Mouse (Mus musculus) MN1 (cell line): ENCODE results near the gene AI464131.

Experiments
- DNase-seq: peaks from one replicate; pipeline ENCODE4 v3.0.0-alpha.2; 2016; ENCODE audit warnings: low spot score

The AI464131 gene

DNA sequence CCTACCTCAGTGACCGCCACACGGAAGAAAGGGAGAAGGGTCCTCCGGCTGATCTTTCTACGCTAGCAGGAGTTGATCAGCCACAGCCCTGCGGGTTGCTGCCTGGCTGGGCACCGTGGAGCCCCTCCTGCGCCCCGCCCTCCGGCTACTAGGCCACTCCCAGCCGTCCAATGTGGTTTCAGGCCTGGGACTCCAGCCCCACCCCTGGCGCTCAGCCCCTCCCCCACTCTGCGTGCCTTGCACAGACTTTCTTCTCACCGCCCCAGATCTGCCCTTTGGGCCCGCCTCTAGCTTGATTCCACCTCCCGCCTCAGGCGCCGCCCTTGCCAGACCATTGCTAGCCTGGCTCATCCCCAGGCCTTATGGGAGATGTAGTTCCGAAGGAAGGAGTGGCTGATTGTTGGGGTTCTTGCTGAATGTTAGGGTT is at the start of gene AI464131:
AI464131 (minus strand) TSS at position 91 of the 427 bp plus-strand sequence.
- peak; percentile 96 for DNase-seq

DNA sequence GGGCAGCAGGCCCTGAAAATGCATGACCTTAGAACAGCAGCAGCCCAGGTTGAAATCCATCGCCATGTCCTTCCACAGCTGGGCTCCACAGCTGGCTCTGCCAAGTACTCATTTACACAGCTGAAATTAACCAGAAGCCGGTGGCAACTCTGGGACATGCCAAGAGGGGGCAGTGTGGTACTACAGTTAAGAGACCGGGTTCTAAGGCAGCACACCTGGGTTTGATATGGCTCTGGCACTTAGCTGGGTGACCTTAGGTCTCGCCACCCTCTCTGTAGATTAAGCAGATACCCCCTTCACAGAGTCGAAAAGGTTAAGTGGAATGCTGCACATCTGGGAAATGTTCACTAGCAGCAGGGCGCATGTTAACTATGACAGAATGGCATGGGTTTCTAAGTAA is 49.7 kb upstream of the AI464131 start:
- DNase-seq, result peak; percentile 87

DNA sequence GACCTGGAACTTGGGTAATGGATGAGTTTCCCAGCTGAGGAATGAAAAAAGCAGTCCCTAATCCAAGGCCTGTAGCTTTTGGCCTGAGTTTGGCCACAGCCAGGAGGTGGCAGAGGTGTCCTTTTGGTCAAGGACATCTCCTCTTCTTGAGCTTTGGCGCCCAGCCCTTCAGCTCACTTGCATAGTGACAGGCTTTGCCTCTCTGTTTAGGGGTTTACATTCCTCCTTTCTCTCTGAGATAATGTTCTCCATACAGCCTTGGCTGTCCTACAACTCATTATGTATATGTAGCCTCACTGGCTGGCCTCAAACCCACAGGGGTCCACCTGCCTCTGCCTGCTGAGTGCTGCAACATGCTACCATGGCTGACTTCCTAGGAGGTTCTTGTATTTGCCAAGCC is 44.2 kb upstream of the AI464131 start:
- no peak for DNase-seq

DNA sequence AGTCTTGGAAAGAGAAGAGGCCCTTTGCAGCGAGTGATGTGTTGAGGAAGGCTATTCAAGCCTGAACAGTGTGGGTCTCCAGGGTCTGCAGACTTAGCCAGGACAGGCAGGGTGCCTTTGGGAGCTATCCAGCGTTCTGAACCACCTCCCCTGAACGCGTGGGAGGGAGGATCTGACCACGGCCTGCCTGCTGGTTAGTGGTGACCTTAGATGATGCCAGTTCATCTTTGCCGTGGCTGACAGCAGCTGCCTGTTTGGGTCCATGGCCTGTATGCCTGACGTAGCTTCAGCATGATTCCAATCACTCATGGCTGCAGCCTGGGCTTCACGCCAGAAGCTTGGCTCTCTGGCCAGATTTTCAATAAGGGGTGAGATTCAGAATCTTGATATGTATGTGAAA is 43.1 kb upstream of the AI464131 start:
- DNase-seq, result peak; percentile 77

DNA sequence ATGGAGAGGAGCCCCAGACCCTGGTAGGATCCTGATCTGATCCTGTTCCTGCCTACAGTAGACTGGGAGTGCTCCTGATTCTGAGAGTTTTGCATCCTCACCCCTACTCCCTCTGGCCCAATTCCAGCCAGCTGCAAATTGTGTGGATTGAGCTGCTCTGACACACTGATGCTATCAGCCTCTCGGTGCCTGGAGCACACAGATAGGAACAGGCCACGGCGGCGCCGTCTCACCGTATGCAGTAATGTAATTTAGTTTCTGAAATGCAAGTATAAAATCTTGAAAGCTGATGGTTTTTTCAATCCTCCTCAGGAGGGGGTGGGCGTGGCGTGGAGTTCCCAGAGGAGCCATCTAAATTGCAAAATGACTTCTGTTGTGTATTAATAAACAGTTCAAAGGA is 39.3 kb upstream of the AI464131 start:
- peak; percentile 87 for DNase-seq

DNA sequence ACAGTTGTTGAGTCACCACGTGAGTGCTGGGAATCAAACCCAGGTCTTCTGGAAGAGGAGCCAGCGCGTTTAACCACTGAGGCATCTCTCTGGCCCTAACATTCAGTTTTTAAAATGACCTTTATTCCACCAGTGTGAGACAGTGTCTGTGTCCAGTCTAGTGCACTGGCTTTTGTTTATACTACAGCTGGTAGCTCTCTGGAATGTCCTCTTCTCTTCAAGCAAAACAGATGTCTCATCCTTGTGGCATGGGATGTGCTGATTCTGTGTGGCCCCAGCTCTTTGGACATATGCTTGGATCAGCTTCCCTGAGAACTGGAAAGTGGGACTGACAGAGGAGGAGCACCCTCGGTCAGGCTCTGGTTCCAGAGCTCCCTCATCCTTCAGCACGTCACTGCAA is 32.0 kb upstream of the AI464131 start:
- no peak for DNase-seq

DNA sequence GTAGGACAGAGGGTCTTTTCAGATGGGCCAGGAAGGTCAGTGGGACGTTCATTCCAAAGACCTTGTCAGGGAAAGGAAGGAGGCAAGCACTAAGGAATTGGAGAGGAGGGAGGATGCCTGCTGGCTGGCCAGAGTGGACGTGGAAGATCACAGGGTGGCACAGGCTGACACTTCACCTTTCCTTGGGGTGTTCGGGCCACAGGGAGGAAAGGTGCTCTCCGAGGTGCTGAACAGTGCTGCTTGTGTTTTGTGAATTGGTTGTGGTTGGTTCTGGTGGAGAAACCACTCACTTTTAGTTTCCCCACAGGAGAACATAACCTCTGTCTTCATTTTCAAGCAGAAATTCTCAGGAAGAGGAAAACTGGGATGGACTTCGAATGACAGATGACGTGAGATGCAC is 29.5 kb upstream of the AI464131 start:
- DNase-seq, result no peak

DNA sequence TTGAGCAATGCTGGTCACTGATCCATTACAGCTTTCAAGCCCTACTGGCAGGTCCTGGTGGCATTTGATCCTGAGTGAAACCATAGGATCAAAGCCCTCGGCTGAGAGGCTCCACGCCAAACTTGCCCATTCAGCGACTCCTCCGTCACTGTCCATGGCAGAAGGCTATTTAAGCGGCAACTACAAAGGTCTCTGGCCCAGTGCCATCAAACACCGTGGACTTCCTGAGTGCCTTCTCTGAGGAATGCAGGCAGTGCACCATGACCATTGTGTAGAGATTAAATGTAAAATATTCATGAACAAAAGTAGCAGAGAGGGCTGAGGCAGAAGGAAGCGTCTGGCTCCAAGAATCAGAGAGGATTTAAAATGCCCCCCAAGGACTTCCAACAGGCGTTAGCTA is 25.1 kb upstream of the AI464131 start:
- DNase-seq, result peak; percentile 44

DNA sequence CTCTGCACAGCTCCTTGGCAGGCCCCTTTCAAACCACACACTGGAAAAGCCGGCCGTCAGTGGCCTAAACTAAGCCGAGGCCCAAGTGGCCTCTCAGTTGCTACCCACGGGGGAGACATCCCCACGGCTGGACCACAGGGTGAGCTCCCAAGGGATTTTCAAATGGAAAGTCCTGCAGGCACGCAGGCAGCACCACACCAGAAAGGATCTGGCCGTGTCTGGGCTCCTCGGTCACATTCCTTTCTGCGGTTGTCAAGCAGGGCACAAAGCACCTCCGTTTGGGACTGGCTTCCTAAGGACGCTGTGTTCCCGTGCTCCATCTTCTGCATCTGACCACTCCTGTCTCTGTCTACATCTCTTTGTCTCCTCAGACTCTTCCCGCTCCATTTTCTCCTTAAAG is 24.2 kb upstream of the AI464131 start:
- DNase-seq, result no peak

DNA sequence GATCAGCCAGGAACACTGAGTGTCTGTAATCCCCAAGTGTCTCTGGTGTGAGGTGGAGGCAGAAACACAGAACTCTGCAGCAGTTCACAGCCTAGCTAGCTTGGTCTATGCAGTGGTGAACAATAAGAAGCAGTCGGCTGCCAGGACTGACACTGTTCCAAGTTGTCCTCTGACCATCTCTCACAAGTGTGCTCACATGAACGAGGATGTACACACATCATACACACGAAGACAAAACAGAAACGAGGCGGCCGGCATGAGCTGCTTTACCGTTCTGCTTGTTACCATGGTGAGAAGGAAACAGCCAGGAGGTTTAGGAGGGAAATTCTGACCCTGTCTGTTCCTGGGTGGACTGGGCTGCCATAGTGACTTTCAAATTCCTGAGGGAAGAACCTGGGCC is 23.7 kb upstream of the AI464131 start:
- DNase-seq, result no peak

DNA sequence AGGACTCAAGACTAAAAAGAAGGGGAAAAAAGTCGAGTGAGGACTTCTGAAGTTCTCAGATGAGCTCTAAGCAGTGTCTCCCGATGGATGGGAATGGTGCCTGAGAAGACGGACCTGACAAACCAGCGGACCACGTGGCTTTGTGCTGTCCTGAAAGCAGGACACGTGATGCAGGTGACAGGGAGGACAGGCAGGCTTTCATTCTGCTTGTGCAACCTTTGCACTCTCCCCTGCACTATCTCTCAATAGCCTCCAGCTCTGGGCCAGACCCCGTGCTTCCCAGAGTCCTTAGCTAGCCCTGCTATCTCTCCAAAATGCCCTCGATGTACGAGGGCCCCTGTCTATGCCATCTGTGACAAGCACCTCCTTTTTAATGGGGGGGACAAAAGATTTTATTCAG is 22.0 kb upstream of the AI464131 start:
- no peak for DNase-seq

DNA sequence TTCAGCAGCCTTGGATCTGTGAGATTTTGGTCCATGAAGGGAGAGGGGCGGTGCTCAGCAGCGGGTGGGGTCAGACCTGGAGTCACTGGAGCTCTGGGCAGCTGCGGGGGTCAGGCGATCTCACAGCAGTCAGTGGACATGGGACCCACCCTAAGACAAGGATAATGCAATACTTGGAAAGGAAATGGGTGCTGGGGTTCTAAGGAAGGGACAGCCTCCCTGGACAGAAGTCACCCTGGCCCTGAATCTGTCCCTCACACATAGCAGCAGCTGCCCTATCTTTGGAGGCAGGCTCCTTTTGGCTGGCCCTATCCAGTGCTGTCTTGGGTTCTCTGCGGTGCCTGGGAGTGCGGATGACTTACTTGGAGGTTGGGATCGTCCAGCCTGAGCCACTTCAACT is 21.0 kb upstream of the AI464131 start:
- DNase-seq, result no peak

DNA sequence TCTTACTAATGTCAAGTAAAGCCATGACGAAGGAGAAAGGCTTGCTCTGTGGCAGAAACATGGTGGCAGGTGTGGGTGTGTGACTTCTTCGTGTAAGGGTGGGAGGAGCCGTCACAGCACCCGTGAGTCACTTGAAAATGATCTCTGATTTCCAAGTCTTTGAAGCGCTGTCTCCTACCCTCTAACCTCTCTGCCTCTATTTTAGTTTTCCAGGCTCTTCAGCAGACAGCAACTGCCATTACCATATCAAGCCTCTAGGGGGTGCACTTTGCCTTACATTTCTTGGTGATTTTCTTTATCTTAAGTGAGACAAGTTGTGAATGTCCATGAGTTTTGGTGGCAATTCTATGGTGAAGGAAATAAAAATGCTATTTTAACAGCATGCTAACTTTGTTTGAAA is 19.9 kb upstream of the AI464131 start:
- DNase-seq, result peak; percentile 60

DNA sequence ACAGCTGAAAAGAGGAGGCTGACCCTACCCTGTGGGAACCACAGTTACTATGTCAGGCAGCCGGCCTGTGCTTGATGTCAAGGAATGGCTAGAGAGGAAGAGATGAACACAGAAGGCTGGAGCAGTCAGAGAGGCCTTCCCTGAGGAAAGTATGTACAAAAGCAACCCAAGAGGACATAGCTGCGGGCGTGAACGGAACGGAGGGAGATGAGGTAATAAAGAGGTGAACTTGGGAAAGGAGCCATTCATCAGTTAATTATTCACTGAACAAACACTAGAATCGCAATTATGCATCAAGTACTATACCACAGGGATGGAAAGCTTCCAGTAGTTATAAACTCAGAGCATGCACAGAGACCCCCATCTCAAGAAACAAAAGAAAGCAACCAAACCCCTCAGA is 19.3 kb upstream of the AI464131 start:
- no peak for DNase-seq

DNA sequence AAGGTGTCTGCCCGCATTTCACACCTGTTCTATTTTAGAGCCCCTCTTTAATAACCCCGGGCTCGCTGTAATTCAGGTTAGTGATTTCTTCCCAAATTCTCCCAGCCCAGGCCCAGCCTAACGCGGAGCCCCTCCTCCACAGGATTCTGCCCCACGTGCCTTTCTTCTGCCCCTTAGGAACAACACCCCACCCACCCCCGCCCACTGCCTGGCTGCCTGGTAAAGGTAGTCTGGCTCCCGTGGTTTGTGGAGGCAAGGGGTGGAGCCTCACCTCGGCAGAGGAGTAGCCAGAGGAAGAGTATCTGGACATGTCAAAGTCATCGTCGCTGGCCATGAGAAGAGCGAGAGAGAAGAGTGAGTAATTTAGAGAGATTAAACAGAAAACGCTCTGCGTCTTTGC is 17.8 kb upstream of the AI464131 start:
- DNase-seq, result no peak

DNA sequence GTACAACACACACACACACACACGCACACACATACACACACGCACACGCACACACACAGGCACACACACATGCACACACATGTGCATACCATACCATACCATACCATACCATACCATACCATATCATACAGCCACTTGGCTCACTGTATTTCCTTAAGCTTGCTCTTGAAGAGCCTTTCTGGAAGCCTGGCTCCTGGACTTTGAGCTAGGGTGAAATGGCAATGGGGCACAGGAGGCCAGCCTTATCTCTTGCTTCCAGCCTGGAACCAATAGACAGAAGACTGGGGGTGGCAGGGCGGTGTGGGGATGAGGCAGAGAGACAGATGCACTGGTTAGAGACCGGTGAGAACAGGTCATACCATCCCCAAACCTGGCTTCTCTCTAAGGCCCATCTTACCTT is 16.3 kb upstream of the AI464131 start:
- no peak for DNase-seq

DNA sequence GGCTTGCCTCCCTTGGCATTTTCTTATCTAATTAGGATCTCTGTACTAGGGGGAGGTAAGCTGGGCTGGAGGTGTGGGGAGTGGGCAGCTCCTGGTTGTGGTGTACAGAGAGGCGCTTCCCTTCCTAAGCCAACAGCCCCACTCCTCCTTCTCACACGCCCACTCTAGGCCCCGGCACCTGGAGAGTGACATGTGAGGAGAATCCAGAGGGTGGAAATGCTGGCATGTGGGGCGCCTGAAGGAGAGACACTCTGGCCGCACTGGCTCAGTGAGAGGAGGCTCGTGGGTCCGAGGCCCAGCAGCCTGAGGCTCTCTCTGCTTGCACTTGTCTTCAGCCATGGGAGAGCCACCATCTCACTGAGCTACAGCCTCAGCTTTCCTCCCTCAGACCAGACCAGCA is 15.5 kb upstream of the AI464131 start:
- DNase-seq, result no peak

DNA sequence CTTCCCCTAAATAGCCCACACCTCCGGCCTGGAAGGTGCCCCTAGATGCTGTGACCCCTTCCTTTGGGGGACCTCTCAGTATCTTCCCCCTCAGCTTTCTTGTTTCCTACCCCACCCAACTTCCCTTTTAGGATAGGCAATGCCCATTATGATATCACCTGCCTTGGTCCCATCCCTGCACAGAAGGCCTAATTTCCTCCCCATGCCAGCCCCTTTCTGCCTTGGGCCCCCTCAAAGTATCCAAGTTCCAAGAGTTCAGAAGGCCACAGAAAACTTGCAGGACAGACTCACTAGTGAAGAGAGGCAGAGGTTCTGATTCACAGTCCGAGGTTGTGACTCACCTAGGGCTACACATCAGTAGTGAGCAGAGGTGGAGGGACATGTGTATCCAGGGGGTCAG is 14.4 kb upstream of the AI464131 start, which contains the start of gene 1110017D15Rik:
1110017D15Rik (minus strand) TSS at position 101 of the 400 bp plus-strand sequence.
- DNase-seq, result no peak

DNA sequence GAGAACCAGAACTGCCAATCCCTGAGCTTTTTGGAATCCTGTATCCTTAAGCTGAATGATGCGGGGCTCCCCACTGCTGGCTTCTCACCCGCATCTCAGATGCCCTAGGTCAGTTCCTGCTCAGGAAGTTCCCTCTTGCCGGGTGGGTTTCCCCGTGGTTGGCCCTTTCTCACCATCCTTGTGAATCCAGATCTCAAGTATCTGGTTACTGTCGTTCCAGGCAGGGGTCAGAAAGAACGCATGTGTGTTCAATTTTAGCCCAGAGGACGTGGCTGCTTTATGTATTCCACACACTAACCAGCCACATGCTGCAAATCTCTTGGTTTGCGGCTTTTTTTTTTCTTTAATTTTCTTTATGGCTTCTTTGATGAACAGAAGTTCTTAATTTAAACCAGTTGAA is 10.8 kb upstream of the AI464131 start:
- DNase-seq, result no peak

DNA sequence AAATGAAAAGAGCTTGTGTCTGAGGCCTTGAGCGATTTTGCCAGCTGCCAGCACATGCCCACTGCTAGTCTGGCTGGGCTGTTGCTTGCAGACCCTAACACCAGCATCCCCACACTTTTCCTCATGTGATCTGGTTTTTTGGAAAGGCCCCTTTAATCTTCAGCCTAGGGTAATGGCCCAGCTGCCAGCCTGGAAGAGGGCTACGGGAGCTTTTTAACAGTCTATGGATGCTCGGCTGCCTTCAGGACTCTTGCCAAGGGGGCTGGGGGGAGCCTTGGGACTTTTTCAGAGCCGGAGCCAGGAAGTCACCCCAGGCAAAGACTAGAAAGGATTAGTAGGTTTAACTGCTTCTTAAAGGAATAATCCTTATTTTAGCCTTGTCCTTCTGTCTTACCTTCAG is 10.4 kb upstream of the AI464131 start:
- no peak for DNase-seq

DNA sequence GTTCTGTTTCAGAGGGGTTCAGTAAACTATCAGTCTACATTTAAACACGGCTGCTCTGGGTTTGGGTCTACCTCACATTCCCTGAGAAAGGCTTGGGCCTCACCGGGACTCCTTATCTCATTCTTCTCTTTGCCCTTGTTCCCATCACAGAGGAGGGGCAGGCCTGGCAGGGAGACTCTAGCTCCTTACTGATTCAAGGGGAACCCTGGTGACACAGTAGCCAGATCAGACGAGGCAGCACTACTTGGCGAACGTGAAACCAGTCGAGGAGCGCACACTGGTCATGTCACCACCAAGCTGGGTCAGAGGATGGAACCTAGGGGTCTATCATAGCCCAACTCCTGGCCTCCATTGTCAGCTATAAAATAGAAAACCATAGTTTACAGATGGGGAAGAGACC is 5.1 kb upstream of the AI464131 start:
- DNase-seq, result no peak

DNA sequence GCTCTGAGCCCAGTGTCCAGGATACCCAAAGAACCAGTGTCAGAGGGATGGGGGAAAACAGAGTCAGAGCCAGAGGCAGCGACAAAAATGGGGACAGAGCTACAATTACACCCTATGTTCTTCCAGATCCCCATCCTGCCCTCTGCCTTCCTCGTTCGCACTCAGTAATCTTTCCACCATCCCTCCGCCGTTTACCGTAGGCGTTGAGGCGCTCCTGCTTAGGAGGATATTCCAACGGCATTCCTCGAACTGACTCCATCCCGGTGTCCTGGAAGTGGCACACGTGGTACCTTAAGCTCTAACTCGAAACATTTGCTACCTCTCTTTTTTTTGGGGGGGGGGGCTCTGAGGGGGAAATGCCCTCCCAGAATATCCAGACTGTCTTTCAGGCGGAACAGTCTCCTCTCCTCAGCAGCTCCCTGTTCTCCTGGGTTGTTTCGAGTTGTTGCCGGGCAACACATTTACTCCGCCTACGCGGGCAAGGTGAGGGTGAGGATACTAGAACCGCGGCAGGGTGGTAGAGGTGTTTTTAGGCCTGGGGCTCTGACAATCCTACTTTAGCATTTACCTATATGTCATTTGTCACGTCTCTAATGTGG is 4.5 kb upstream of the AI464131 start:
- DNase-seq, result peak; percentile 45

DNA sequence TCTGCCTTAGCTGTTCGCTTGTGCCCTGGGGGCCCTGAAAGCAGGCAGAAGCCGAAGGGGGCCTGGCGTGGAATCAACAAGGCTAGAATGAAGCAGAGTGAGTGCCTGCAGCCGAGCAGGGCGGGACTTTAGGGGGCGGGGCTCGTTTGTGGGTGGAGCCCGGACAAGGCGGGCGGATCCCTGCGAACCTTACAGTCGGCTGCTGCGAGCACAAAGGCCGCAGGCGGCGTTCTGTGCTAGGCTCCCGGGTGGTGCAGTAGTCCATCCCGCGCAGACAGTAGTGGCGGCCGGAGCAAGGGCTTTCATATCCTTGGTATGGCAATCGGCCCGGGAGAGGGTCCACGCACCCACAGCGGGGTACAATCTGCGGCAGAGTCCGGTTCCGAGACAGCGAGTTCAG is 4.0 kb upstream of the AI464131 start:
- peak; percentile 78 for DNase-seq

DNA sequence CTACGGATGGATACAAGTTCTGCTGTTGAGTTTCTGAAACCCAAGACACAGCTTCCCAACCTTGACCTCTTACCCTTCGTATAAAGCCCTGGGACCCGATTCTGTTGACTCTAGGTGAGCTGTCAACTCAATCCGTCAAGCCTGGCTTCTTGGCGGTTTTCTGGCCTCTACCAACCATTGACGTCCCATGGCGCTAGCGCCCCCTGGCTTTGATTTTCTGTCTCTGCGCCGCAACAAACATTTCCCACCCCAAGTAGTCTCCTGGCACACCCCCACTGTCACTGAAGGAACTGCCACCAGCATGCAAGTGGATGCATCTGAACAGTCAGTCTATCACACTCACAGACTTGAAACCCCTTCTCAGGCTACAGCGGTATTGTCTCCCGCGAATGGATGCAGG is 3.3 kb upstream of the AI464131 start:
- DNase-seq, result peak; percentile 64

DNA sequence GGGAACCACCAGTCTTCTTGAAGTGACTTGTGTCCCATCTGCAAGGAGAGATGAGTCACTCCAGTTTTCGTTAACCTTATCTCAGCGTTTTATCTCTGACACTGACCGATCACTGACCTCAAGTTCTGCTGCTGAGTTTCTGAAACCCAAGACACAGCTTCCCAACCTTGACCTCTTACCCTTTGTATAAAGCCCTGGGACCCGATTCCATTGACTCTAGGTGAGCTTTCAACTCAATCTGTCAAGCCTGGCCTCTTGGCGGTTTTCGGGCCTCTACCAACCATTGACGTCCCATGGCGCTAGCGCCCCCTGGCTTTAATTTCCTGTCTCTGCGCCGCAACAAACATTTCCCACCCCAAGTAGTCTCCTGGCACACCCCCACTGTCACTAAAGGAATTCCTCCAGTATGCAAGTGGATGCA is 2.3 kb upstream of the AI464131 start:
- no peak for DNase-seq
